Mouse (Mus musculus) limb, embryonic 14.5 days (tissue): ENCODE data around the gene Med29. TPM values are rescaled to one million over a fixed set of nuclear protein-coding genes. Genes with fewer than 3 reads are reported as not detected.
A peak's percentile ranks its signal among the peaks of the same experiment; 100 is the strongest.

Experiments used
- ATAC-seq: fragments of 200-750 bp; cut with Nextera tagmentation; 2 replicates; pipeline ENCODE4 v1.8.0; 2017; ENCODE audit warnings: low read depth, moderate number of reproducible peaks, moderate TSS enrichment; ENCODE audit not compliant: low FRiP score
- DNase-seq: peaks from one replicate; pipeline ENCODE4 v3.0.0-alpha.2; 2015; ENCODE audit warnings: low spot score
- H3K27ac ChIP-seq: fragments of 300-500 bp; sonication (generic); replicated peaks from 2 replicates; pipeline ENCODE4 v1.5.1; 2014; ENCODE audit warnings: low read depth, mild to moderate bottlenecking, low read length, moderate library complexity, mixed read lengths
- H3K27me3 ChIP-seq: fragments of 300-500 bp; sonication (generic); 2 replicates; pipeline ENCODE4 v1.6.1; 2014; ENCODE audit warnings: low read length, mixed read lengths; ENCODE audit not compliant: control insufficient read depth, insufficient read depth
- H3K36me3 ChIP-seq: fragments of 300-500 bp; sonication (generic); 2 replicates; pipeline ENCODE4 v1.6.1; 2014; ENCODE audit warnings: mild to moderate bottlenecking, low read length, moderate library complexity, mixed read lengths; ENCODE audit not compliant: control insufficient read depth, insufficient read depth
- H3K4me1 ChIP-seq: fragments of 300-500 bp; sonication (generic); 2 replicates; pipeline ENCODE4 v1.6.1; 2014; ENCODE audit warnings: antibody characterized with exemption, low read length, mixed read lengths; ENCODE audit not compliant: control insufficient read depth, insufficient read depth
- H3K4me2 ChIP-seq: fragments of 300-500 bp; sonication (generic); replicated peaks from 2 replicates; pipeline ENCODE4 v1.6.1; 2014; ENCODE audit warnings: low read depth, mild to moderate bottlenecking, low read length, moderate library complexity; ENCODE audit not compliant: severe bottlenecking
- H3K4me3 ChIP-seq: fragments of 300-500 bp; sonication (generic); replicated peaks from 2 replicates; pipeline ENCODE4 v1.5.1; 2014; ENCODE audit warnings: low read length
- H3K9ac ChIP-seq: fragments of 300-500 bp; sonication (generic); 2 replicates; pipeline ENCODE4 v1.6.1; 2014; ENCODE audit warnings: mild to moderate bottlenecking, low read depth, low read length, moderate library complexity; ENCODE audit not compliant: severe bottlenecking
- H3K9me3 ChIP-seq: fragments of 300-500 bp; sonication (generic); 2 replicates; pipeline ENCODE4 v1.6.1; 2016; ENCODE audit warnings: low read length; ENCODE audit not compliant: control insufficient read depth
- POLR2A ChIP-seq: fragments of 200-500 bp; IDR thresholded peaks from 2 replicates; pipeline ENCODE4 v1.8.0; 2012; ENCODE audit warnings: inconsistent platforms, mild to moderate bottlenecking, moderate library complexity, borderline replicate concordance; ENCODE audit not compliant: insufficient read depth, insufficient read length; ENCODE audit errors: extremely low read depth
- WGBS: fragments of 180-500 bp; shearing (Covaris S2); extraction: QIAGEN DNeasy Blood & Tissue Kit; methylation state at CpG from one replicate; pipeline ENCODE4 v1.1.7; 2014; 5-methylcytosine and 5-hydroxymethylcytosine counted together
- polyA plus RNA-seq, 2 experiments: library from polyadenylated mRNA; depleted of rRNA in 1 of 2; stranded (reverse) in 1 of 2; unstranded in 1 of 2; fragments of >200 nt; fragmentation: Nextera tagmentation in 1 of 2; extraction: Ambion mirVana in 1 of 2; gene quantifications; 2 replicates each; pipeline versions ENCODE4 v1.2.1 to v1.2.3; 2012 to 2014

The Med29 gene
- polyA plus RNA-seq, 2 experiments: 47.5 to 49.9 TPM

- Histone ChIP-seq H3K9me3 (no peaks in the 10 kb centered on the region), H3K27me3 (no peaks in the 10 kb centered on the region), H3K4me1 (no peaks in the 10 kb centered on the region), H3K27ac (no peak overlapping the region), H3K36me3 (peaks cover 26% of the 10 kb centered on the region), H3K4me2 (no peak overlapping the region), H3K9ac (no peak overlapping the region), H3K4me3 (no peak overlapping the region)
- TF ChIP-seq POLR2A: no peak
- no peak for DNase-seq
- ATAC-seq: no peak
Measured at GRCm38 (mm10) chr7:28427738-28428137, 35.2 kb upstream of the Med29 start.

- H3K9me3 ChIP-seq: no peaks in the 10 kb centered on the region
- no peak for DNase-seq
- H3K27me3 ChIP-seq: no peaks in the 10 kb centered on the region
- H3K9ac ChIP-seq: no peak overlapping the region
- TF ChIP-seq POLR2A: no peak
- no peak overlapping the region for H3K4me3 ChIP-seq
- 92% methylated on average over 1 of the region's 1 CpGs for WGBS
- H3K36me3 ChIP-seq: peaks cover 56% of the 10 kb centered on the region
- no peak overlapping the region for H3K4me2 ChIP-seq
- H3K4me1 ChIP-seq: no peaks in the 10 kb centered on the region
- ATAC-seq: no peak
- H3K27ac ChIP-seq: no peak overlapping the region
Measured at GRCm38 (mm10) chr7:28423018-28423417, 30.5 kb upstream of the Med29 start.

- Histone ChIP-seq H3K4me2 (no peak overlapping the region), H3K36me3 (peaks cover 85% of the 10 kb centered on the region), H3K27ac (no peak overlapping the region), H3K27me3 (no peaks in the 10 kb centered on the region), H3K9me3 (no peaks in the 10 kb centered on the region), H3K4me1 (no peaks in the 10 kb centered on the region), H3K9ac (no peak overlapping the region), H3K4me3 (no peak overlapping the region)
- DNase-seq: no peak
- no peak for ATAC-seq
- 90% methylated on average over 2 of the region's 2 CpGs for WGBS
- TF ChIP-seq POLR2A: no peak
Measured at GRCm38 (mm10) chr7:28419416-28419815, 26.9 kb upstream of the Med29 start.

- 78% methylated on average over 8 of the region's 8 CpGs for WGBS
- ATAC-seq (0 out of 2 replicates have a peak, but pooled peaks have one; percentile 15), DNase-seq (peak; percentile 35)
Measured at GRCm38 (mm10) chr7:28418096-28418670, 25.7 kb upstream of the Med29 start.

GRCm38 (mm10) chr7:28417368-28417767, 24.9 kb upstream of the Med29 start:
- H3K27ac ChIP-seq: no peak overlapping the region
- H3K4me3 ChIP-seq: no peak overlapping the region
- no peaks in the 10 kb centered on the region for H3K4me1 ChIP-seq
- H3K9ac ChIP-seq: no peak overlapping the region
- no peak for ATAC-seq
- no peak overlapping the region for H3K4me2 ChIP-seq
- TF ChIP-seq POLR2A: no peak
- peaks cover 93% of the 10 kb centered on the region for H3K36me3 ChIP-seq
- no peaks in the 10 kb centered on the region for H3K9me3 ChIP-seq
- no peak for DNase-seq
- no peaks in the 10 kb centered on the region for H3K27me3 ChIP-seq

More at GRCm38 (mm10) chr7:28418096-28418670, 25.7 kb upstream of the Med29 start:
- Histone ChIP-seq H3K27ac (no peak overlapping the region), H3K4me3 (no peak overlapping the region), H3K4me2 (no peak overlapping the region), H3K9me3 (no peaks in the 10 kb centered on the region), H3K4me1 (no peaks in the 10 kb centered on the region), H3K27me3 (no peaks in the 10 kb centered on the region), H3K9ac (no peak overlapping the region), H3K36me3 (peaks cover 93% of the 10 kb centered on the region)
- no peak for TF ChIP-seq POLR2A

GRCm38 (mm10) chr7:28412826-28413225, 20.3 kb upstream of the Med29 start:
- TF ChIP-seq POLR2A: no peak
- ATAC-seq (no peak), DNase-seq (no peak)
- Histone ChIP-seq H3K27me3 (no peaks in the 10 kb centered on the region), H3K9ac (no peak overlapping the region), H3K4me2 (no peak overlapping the region), H3K4me1 (no peaks in the 10 kb centered on the region), H3K4me3 (no peak overlapping the region), H3K9me3 (no peaks in the 10 kb centered on the region), H3K36me3 (peaks cover 88% of the 10 kb centered on the region), H3K27ac (no peak overlapping the region)
- WGBS: 85% methylated on average over 4 of the region's 4 CpGs
